Mouse (Mus musculus): ENCODE results near the gene Trim59.

The Trim59 gene

DNA sequence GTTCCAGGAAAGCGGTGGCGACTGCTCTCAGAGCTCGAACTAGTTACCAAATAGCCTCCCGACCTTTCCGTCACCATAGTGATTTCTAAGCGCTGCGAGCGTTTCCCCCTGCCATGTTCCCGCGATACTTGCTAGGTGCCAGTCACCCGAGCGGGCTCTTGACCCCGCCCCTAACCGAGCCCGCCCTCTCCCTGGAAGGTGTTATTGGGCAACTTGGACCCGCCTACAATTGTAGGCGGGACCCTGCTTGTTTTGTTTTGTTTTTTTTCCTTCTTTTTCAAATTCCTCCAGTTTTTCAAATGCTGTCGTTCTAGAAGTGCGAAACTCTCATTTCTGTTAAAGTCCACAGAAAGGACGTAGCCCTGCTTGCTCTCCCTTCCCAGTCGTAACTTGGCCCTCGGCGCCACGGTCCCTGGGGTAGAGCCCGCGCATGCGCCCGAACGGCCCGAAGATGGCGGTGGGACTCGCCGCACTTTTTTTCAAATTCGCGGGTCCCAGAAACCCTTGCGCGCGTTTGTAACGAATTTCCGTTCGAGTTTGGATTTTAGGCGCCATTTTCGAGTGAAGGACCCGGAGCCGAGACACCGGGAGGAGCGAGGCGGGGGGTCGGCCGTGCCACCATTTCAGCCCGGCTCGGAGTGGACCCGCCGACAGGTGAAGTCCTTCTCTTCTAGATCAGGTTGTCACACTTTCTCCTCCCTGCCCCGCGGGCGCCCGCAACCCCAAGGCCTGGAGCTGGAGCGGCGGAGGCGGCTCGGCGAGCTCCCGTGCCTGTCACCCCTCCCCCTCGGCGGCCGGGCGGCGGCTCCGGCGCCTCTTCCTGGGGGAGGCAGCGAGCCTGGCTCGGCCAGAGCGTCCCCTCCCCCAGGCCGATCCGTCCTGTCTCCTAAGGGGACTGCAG, 39.9 kb downstream of the Trim59 start, which contains the start of the genes Ift80 and Smc4:
TSS of gene Ift80 (minus strand) at position 134 of the 901 bp plus-strand sequence.
TSS of gene Smc4 (plus strand) at position 302 of the 901 bp plus-strand sequence.
- peak; percentile 100 for DNase-seq

DNA sequence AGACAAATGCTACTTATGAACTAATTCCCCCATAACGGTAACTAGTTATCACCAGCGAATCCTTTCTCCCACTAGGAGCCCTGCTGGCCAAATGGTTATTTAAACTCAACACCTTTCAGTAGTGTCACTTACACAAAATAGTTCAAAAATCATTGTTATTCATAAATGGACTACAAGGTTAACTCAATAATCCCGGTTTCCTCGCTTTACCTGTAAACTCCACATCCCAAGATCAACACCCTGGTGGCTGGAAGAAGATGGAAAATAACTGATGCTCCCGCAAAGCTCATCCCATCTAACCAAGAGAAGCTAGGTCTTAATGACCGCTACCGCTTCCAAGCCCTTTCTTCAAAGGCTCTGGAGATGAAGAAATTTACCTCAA, 40.5 kb downstream of the Trim59 start:
- no peak for DNase-seq

DNA sequence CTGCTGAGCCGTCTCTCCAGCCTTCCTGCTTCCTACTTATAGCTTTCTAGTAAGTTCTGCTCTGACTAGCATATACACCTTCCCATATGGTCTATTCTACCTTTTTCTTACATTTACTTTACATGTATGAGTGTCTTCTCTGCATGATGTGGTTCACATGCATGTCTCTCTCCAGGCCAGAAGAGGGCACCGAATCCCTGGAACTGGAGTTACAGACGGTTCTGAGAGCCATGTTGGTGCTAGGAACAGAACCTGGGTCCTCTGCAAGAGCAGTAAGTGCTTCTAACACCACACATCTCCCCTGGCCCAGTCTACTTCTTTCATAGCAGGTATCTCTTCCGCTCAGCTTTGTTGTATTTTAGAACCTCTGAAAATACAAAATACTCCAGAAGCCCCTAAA, 41.8 kb downstream of the Trim59 start:
- no peak for DNase-seq

DNA sequence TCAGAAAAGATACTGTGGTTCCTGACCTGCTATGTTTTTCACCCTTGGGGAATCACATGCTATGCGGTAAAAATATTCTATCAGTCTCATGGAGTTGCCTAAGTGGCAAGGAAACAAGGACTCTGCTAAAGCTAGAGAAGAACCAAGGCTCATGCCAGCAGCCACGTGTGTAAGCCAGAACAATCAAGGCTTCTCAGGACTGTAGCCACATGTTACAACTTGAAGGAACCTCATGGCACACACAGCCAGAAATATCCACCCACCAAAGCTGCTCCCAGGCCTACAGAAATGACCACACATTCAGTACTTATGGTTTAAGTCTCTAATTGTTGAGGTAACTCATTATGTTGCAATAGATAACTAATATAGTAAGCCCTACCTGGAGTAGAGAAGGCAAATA, 58.0 kb downstream of the Trim59 start:
- no peak for DNase-seq

Data from heart, adult 11 months (tissue).